Mouse (Mus musculus) liver, adult 2 months (tissue): ENCODE results near the gene Gsdma3.

ENCODE experiments used
- CTCF ChIP-seq: fragments of 200-500 bp; IDR thresholded peaks from 2 replicates; pipeline ENCODE4 v1.5.1; 2011; ENCODE audit warnings: low read depth, low read length, control low read depth
- POLR2A ChIP-seq: fragments of 200-500 bp; IDR thresholded peaks from 2 replicates; pipeline ENCODE4 v1.6.1; 2011; ENCODE audit warnings: low read length, control low read depth; ENCODE audit not compliant: insufficient read depth; ENCODE audit errors: extremely low read depth

DNA sequence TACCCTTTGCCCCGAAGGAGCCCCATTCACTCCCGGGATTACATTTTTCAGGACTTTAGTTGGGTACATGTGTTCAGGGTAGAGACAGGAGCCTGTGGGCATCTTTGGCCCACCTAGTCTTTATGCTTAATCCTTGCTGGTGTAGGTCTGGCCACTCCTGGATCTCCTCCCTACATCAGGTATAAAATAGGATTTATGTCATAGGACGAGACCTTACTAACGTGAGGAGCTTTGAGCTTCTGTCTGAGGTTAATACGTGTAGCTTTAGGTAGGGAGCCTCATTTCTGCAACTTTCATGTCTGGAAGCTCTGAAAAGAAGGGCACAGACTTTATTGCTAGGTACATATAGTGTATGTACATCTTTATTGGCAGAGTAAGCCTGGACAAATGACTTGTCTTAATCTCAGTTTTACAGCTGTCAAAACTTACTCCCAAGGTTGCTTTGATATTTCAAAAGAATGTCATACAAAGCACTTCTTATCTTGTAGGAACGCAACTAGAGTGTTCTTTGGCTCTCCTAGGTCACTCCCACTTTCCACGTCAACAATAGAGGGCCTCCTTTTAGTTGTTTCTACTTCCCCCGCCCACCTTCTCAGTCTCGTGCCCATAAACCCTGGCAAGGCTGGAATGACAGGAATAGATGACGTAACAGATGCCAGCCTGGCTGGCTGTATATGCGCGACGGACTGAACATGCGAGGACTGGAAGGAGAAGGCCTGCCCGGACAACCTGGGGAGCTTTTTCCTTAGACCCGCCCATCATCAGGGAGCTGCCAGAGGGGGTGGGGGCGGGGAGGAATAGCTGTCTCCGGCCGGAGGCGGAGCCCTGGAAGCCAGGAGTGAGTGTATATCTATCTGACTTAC lies 38.2 kb upstream of the Gsdma3 start:
- TF ChIP-seq CTCF (no peak), POLR2A (no peak)
